8 mouse cellular contexts compared by ENCODE assay signal in the genomic region with DNA sequence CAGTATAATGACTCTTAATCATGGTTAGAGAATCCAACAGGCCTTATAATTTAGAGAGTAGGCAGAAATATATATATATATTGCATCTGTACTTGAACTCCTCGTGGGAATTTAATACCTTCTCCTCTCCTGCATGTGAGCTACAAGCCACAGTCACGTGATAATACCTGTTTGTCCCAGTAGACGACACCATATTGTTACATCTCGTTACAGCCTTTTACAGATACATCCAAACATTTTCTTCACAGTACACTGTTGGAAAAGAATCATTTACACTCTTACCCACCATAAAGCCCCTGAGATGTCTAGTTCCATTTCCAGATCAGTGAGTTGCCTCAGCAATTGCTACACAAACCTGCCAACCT. TPM values are rescaled to one million over a fixed set of nuclear protein-coding genes. Genes with fewer than 3 reads are reported as not detected.
DNase-seq lines count a peak whose midpoint lies in the region; ATAC-seq and TF ChIP-seq lines count a peak whose summit lies in the region.

No protein-coding gene starts in this region.

- TF ChIP-seq CTCF in cerebellum, adult 2 months (IDR thresholded peaks at IDR 0.05; ENCODE audit: borderline replicate concordance, insufficient read depth, low read depth, low read length): no peak

- H3K27me3 ChIP-seq in cerebellum, adult 2 months (ENCODE audit: control insufficient read depth, insufficient read depth, low read length): no peaks in the 10 kb centered on the region
- H3K27me3 ChIP-seq in neural tube, embryonic 11.5 days (ENCODE audit: control insufficient read depth, insufficient read depth, low read length): no peaks in the 10 kb centered on the region
- no peaks in the 10 kb centered on the region for H3K27me3 ChIP-seq in limb, embryonic 14.5 days (ENCODE audit: control insufficient read depth, insufficient read depth, low read length)
- H3K27me3 ChIP-seq in stomach, embryonic 15.5 days (replicated peaks): no peaks in the 10 kb centered on the region

- H3K9ac ChIP-seq in neural tube, embryonic 11.5 days (ENCODE audit: low read length): peak overlapping the region; percentile 73
- H3K9ac ChIP-seq in limb, embryonic 14.5 days (ENCODE audit: low read depth, low read length, severe bottlenecking): peak overlapping the region; percentile 83
- peak overlapping the region; percentile 94; the same call in 1 of the 2 replicates for H3K9ac ChIP-seq in stomach, embryonic 15.5 days

- no peak for TF ChIP-seq POLR2A in cerebellum, adult 2 months (IDR thresholded peaks at IDR 0.05; ENCODE audit: borderline replicate concordance, insufficient read depth, low read length)
- no peak for TF ChIP-seq POLR2A in limb, embryonic 14.5 days (IDR thresholded peaks at IDR 0.05; ENCODE audit: borderline replicate concordance, extremely low read depth, insufficient read depth, insufficient read length)

- no peak for ATAC-seq in neural tube, embryonic 11.5 days (ENCODE audit: insufficient read depth, low FRiP score, low TSS enrichment)
- ATAC-seq in limb, embryonic 14.5 days (ENCODE audit: low FRiP score, low read depth): no peak
- no peak for ATAC-seq in stomach, embryonic 15.5 days (ENCODE audit: insufficient read depth, low FRiP score, low read depth)

- H3K4me3 ChIP-seq in cerebellum, adult 2 months (replicated peaks; ENCODE audit: insufficient read depth, low read depth, low read length): peak overlapping the region; percentile 93
- H3K4me3 ChIP-seq in neural tube, embryonic 11.5 days (ENCODE audit: low read depth, low read length): peak overlapping the region; percentile 70
- peak overlapping the region; percentile 79 for H3K4me3 ChIP-seq in limb, embryonic 14.5 days (replicated peaks; ENCODE audit: low read length)
- peak overlapping the region; percentile 98 for H3K4me3 ChIP-seq in stomach, embryonic 15.5 days (replicated peaks)

- H3K4me1 ChIP-seq in cerebellum, adult 2 months (ENCODE audit: control insufficient read depth, insufficient read depth, low read length): peaks cover 4% of the 10 kb centered on the region; the same call in 1 of the 2 replicates
- peaks cover 5% of the 10 kb centered on the region; the same call in 1 of the 2 replicates for H3K4me1 ChIP-seq in neural tube, embryonic 11.5 days (ENCODE audit: control insufficient read depth, insufficient read depth, low read length)
- peaks cover 4% of the 10 kb centered on the region; the same call in 1 of the 2 replicates for H3K4me1 ChIP-seq in limb, embryonic 14.5 days (ENCODE audit: control insufficient read depth, insufficient read depth, low read length)
- no peaks in the 10 kb centered on the region for H3K4me1 ChIP-seq in stomach, embryonic 15.5 days

- WGBS in cerebellum, adult 2 months: 11% methylated on average over 4 of the region's 4 CpGs
- 52% methylated on average over 4 of the region's 4 CpGs for WGBS in neural tube, embryonic 11.5 days
- WGBS in limb, embryonic 14.5 days: 35% methylated on average over 4 of the region's 4 CpGs
- 37% methylated on average over 4 of the region's 4 CpGs for WGBS in stomach, embryonic 15.5 days

- peak overlapping the region; percentile 85 for H3K4me2 ChIP-seq in neural tube, embryonic 11.5 days (ENCODE audit: low read depth)
- H3K4me2 ChIP-seq in limb, embryonic 14.5 days (replicated peaks; ENCODE audit: low read depth, low read length, severe bottlenecking): peak overlapping the region; percentile 54
- peak overlapping the region; percentile 73 for H3K4me2 ChIP-seq in stomach, embryonic 15.5 days

- H3K9me3 ChIP-seq in neural tube, embryonic 11.5 days (ENCODE audit: control insufficient read depth, low read length): no peaks in the 10 kb centered on the region
- H3K9me3 ChIP-seq in limb, embryonic 14.5 days (ENCODE audit: control insufficient read depth, low read length): no peaks in the 10 kb centered on the region
- no peaks in the 10 kb centered on the region for H3K9me3 ChIP-seq in stomach, embryonic 15.5 days

- peaks cover 4% of the 10 kb centered on the region for H3K36me3 ChIP-seq in neural tube, embryonic 11.5 days (ENCODE audit: control insufficient read depth, insufficient read depth, low read length)
- peaks cover 26% of the 10 kb centered on the region for H3K36me3 ChIP-seq in limb, embryonic 14.5 days (ENCODE audit: control insufficient read depth, insufficient read depth, low read length)
- H3K36me3 ChIP-seq in stomach, embryonic 15.5 days: peaks cover 21% of the 10 kb centered on the region

- H3K27ac ChIP-seq in cerebellum, adult 2 months (ENCODE audit: insufficient read depth, low read length): peak overlapping the region; percentile 85; the same call in 1 of the 2 replicates
- H3K27ac ChIP-seq in neural tube, embryonic 11.5 days (ENCODE audit: low read depth, low read length): no peak overlapping the region
- no peak overlapping the region for H3K27ac ChIP-seq in limb, embryonic 14.5 days (replicated peaks; ENCODE audit: low read depth, low read length)
- peak overlapping the region; percentile 89; the same call in 1 of the 2 replicates for H3K27ac ChIP-seq in stomach, embryonic 15.5 days

- DNase-seq in cerebellum, adult 2 months: no peak
- no peak for DNase-seq in cerebellum, postnatal 14 days
- no peak for DNase-seq in neural tube, embryonic 11.5 days (ENCODE audit: low spot score)
- no peak for DNase-seq in neural tube, embryonic 10.5 days (ENCODE audit: extremely low spot score, low spot score)
- DNase-seq in limb, embryonic 14.5 days (ENCODE audit: low spot score): no peak
- no peak for DNase-seq in spleen, adult 18-20 months
- DNase-seq in spleen, postnatal 10 days (ENCODE audit: low spot score in 2 of 2): no peak

RNA-seq across cellular contexts. Expression of gene 2210016L21Rik, which starts 0.8 kb away (rescaled TPM):
- polyA plus RNA-seq in cerebellum, adult 2 months (2012; rRNA removed): 137 and 141 TPM in 2 replicates
- 47.2 and 48.8 TPM in 2 replicates for polyA plus RNA-seq in neural tube, embryonic 11.5 days (2014; fragmentation: Nextera tagmentation; extraction: Ambion mirVana)
- 34.1 and 41.3 TPM in 2 replicates for polyA plus RNA-seq in limb, embryonic 14.5 days (2012; rRNA removed)
- 54.7 and 72.7 TPM in 2 replicates for polyA plus RNA-seq in limb, embryonic 14.5 days (2014; fragmentation: Nextera tagmentation; extraction: Ambion mirVana)
- polyA plus RNA-seq in stomach, embryonic 15.5 days (2015; fragmentation: Nextera tagmentation; extraction: Ambion mirVana): 52.4 and 57.4 TPM in 2 replicates

RNA-seq across cellular contexts. Expression of gene Oasl1, which starts 19.7 kb away (rescaled TPM):
- polyA plus RNA-seq in cerebellum, adult 2 months (2012; rRNA removed): 0.36 and 0.46 TPM in 2 replicates
- polyA plus RNA-seq in neural tube, embryonic 11.5 days (2014; fragmentation: Nextera tagmentation; extraction: Ambion mirVana): 0.20 TPM in 1 of 2 replicates, not detected in the other
- 0.59 and 1.2 TPM in 2 replicates for polyA plus RNA-seq in limb, embryonic 14.5 days (2012; rRNA removed)
- 0.36 and 0.39 TPM in 2 replicates for polyA plus RNA-seq in limb, embryonic 14.5 days (2014; fragmentation: Nextera tagmentation; extraction: Ambion mirVana)
- 0.90 and 1.2 TPM in 2 replicates for polyA plus RNA-seq in stomach, embryonic 15.5 days (2015; fragmentation: Nextera tagmentation; extraction: Ambion mirVana)

RNA-seq across cellular contexts. Expression of gene Hnf1a, which starts 28.1 kb away (rescaled TPM):
- 0.05 TPM in 1 of 2 replicates, not detected in the other for polyA plus RNA-seq in cerebellum, adult 2 months (2012; rRNA removed)
- polyA plus RNA-seq in neural tube, embryonic 11.5 days (2014; fragmentation: Nextera tagmentation; extraction: Ambion mirVana): not detected in 2 replicates
- polyA plus RNA-seq in limb, embryonic 14.5 days (2012; rRNA removed): 0.03 and 0.08 TPM in 2 replicates
- polyA plus RNA-seq in limb, embryonic 14.5 days (2014; fragmentation: Nextera tagmentation; extraction: Ambion mirVana): 0.06 TPM in 1 of 2 replicates, not detected in the other
- 11.2 and 16.2 TPM in 2 replicates for polyA plus RNA-seq in stomach, embryonic 15.5 days (2015; fragmentation: Nextera tagmentation; extraction: Ambion mirVana)

RNA-seq across cellular contexts. Expression of gene Oasl2, which starts 46.0 kb away (rescaled TPM):
- 5.3 and 6.9 TPM in 2 replicates for polyA plus RNA-seq in cerebellum, adult 2 months (2012; rRNA removed)
- 0.81 and 1.8 TPM in 2 replicates for polyA plus RNA-seq in neural tube, embryonic 11.5 days (2014; fragmentation: Nextera tagmentation; extraction: Ambion mirVana)
- 1.6 and 2.0 TPM in 2 replicates for polyA plus RNA-seq in limb, embryonic 14.5 days (2012; rRNA removed)
- polyA plus RNA-seq in limb, embryonic 14.5 days (2014; fragmentation: Nextera tagmentation; extraction: Ambion mirVana): 1.7 and 1.9 TPM in 2 replicates
- 6.9 and 8.5 TPM in 2 replicates for polyA plus RNA-seq in stomach, embryonic 15.5 days (2015; fragmentation: Nextera tagmentation; extraction: Ambion mirVana)

Comparison
In these comparisons a context has a peak if more than half of its experiments do, and no peak if none do; other contexts are left out.
1. H3K27ac ChIP-seq: peak in cerebellum, adult 2 months (single experiment) and stomach, embryonic 15.5 days (single experiment); none in neural tube, embryonic 11.5 days (single experiment) and limb, embryonic 14.5 days (single experiment).
2. RNA of gene Hnf1a, which starts 28.1 kb away (polyA plus RNA-seq): 11.2 to 16.2 TPM in stomach, embryonic 15.5 days; 0.05 TPM in cerebellum, adult 2 months, not detected in neural tube, embryonic 11.5 days and 0.03 to 0.08 TPM in limb, embryonic 14.5 days; every median in the first group is over 10 times any median in the second.
3. Peak in every context shown above with its lines, with median percentiles within 50 percentile points of each other: H3K4me3 ChIP-seq, H3K4me2 ChIP-seq and H3K9ac ChIP-seq.